Mouse (Mus musculus) kidney, adult 2 months (tissue): ENCODE data around the gene Igf1r.

Experiments
- CTCF ChIP-seq: fragments of 200-500 bp; conservative IDR thresholded peaks from 2 replicates; pipeline ENCODE4 v1.5.1; 2011; ENCODE audit warnings: low read depth, mild to moderate bottlenecking, control low read depth, low read length, moderate library complexity, mixed read lengths; ENCODE audit not compliant: insufficient read depth, insufficient read length
- POLR2A ChIP-seq: fragments of 200-500 bp; IDR thresholded peaks from one replicate; pipeline ENCODE4 v1.6.1; 2011; ENCODE audit warnings: low read depth, low read length, control low read depth

DNA sequence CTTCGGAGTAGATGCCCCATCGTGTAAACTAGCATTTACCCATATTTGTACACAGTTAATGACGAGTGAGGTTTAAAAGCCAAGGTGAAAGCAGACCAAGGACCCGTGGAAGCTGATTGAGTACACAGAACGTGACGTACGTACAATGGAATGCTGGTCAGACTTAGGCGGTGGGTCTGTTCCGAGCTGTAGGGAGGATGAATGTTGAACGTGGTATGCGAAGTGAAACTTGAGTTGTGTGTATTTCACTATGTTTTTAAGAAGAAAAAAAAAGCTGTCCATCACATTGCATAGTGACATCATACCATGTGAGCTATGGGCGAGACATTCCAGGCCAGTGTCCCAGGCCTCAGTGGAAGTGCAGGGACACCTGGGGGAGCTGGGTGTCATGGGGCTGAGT, 15.8 kb downstream of the Igf1r start:
- TF ChIP-seq CTCF (no peak), POLR2A (no peak)
